Mouse (Mus musculus): ENCODE measurements at regions not wholly inside any gene's neighbourhood (a gene's known extent, or its start where the extent isn't known, plus 50 kb on each side); places are given as distances from the start of the nearest gene placed in this dataset.

- DNase-seq (ENCODE audit: low read depth, low spot score), result peak; percentile 62
Measured at GRCm38 (mm10) chr5:111893905-111894311, 160.2 kb downstream of the Gm26897 start.

GRCm38 (mm10) chr5:111897568-111897967 is 163.8 kb downstream of the Gm26897 start:
- no peak for DNase-seq (ENCODE audit: low read depth, low spot score)

- no peak for DNase-seq (ENCODE audit: low read depth, low spot score)
Measured at GRCm38 (mm10) chr5:111898482-111898881, 164.8 kb downstream of the Gm26897 start.

GRCm38 (mm10) chr5:111901197-111901596 is 167.5 kb downstream of the Gm26897 start:
- no peak for DNase-seq (ENCODE audit: low read depth, low spot score)

GRCm38 (mm10) chr5:111901678-111902077 is 168.0 kb downstream of the Gm26897 start:
- DNase-seq (ENCODE audit: low read depth, low spot score), result peak; percentile 91

- DNase-seq (ENCODE audit: low read depth, low spot score), result no peak
Measured at GRCm38 (mm10) chr5:111908085-111908484, 174.4 kb downstream of the Gm26897 start.

GRCm38 (mm10) chr5:111910514-111910913 is 176.8 kb downstream of the Gm26897 start:
- DNase-seq (ENCODE audit: low read depth, low spot score), result no peak

GRCm38 (mm10) chr5:111913354-111913753 is 179.6 kb downstream of the Gm26897 start:
- no peak for DNase-seq (ENCODE audit: low read depth, low spot score)

GRCm38 (mm10) chr5:111914296-111914695 is 180.6 kb downstream of the Gm26897 start:
- DNase-seq (ENCODE audit: low read depth, low spot score), result no peak

- DNase-seq (ENCODE audit: low read depth, low spot score), result no peak
Measured at GRCm38 (mm10) chr5:111917643-111918252, 184.0 kb downstream of the Gm26897 start.

- no peak for DNase-seq (ENCODE audit: low read depth, low spot score)
Measured at GRCm38 (mm10) chr5:111918888-111919287, 185.2 kb downstream of the Gm26897 start.

- DNase-seq (ENCODE audit: low read depth, low spot score), result no peak
Measured at GRCm38 (mm10) chr5:111922991-111923701, 189.4 kb downstream of the Gm26897 start.

- DNase-seq (ENCODE audit: low read depth, low spot score), result no peak
Measured at GRCm38 (mm10) chr5:111925757-111926156, 192.0 kb downstream of the Gm26897 start.

GRCm38 (mm10) chr5:111929180-111929990 is 195.7 kb downstream of the Gm26897 start:
- no peak for DNase-seq (ENCODE audit: low read depth, low spot score)

GRCm38 (mm10) chr5:111929991-111930339 is 196.2 kb downstream of the Gm26897 start:
- DNase-seq (ENCODE audit: low read depth, low spot score), result no peak

- no peak for DNase-seq (ENCODE audit: low read depth, low spot score)
Measured at GRCm38 (mm10) chr5:111931733-111932132, 198.0 kb downstream of the Gm26897 start.

GRCm38 (mm10) chr5:111935381-111936134 is 201.8 kb downstream of the Gm26897 start:
- DNase-seq (ENCODE audit: low read depth, low spot score), result no peak

- no peak for DNase-seq (ENCODE audit: low read depth, low spot score)
Measured at GRCm38 (mm10) chr5:111941831-111942230, 208.1 kb downstream of the Gm26897 start.

- DNase-seq (ENCODE audit: low read depth, low spot score), result no peak
Measured at GRCm38 (mm10) chr5:111942792-111943191, 209.1 kb downstream of the Gm26897 start.

GRCm38 (mm10) chr5:111943337-111944162 is 209.8 kb downstream of the Gm26897 start:
- DNase-seq (ENCODE audit: low read depth, low spot score), result no peak
